Mouse (Mus musculus) urinary bladder, postnatal 36 days (tissue): Measurements from ENCODE around the gene Ftl1.
A peak's percentile ranks its signal among the peaks of the same experiment; 100 is the strongest.
"Not testable (repeated sequence)": the region's sequence is repeated elsewhere in the genome, so short reads cannot be mapped to it uniquely, and the experiment has no call there.

Experiments used
- DNase-seq, 2 experiments: peaks; one replicate each; pipeline ENCODE4 v3.0.0; 2022; ENCODE audit warnings: low spot score in 2 of 2, mixed read lengths in 1 of 2

Ftl1 gene

GRCm38 (mm10) chr7:45459564-45460140, at the start of gene Ftl1:
Ftl1 (minus strand) TSS chr7:45459884.
- DNase-seq, result peak; percentile 91 to 97

- no peak for DNase-seq
These were observed 49.6 kb upstream of the Ftl1 start for GRCm38 (mm10) chr7:45509181-45509882.

DNA sequence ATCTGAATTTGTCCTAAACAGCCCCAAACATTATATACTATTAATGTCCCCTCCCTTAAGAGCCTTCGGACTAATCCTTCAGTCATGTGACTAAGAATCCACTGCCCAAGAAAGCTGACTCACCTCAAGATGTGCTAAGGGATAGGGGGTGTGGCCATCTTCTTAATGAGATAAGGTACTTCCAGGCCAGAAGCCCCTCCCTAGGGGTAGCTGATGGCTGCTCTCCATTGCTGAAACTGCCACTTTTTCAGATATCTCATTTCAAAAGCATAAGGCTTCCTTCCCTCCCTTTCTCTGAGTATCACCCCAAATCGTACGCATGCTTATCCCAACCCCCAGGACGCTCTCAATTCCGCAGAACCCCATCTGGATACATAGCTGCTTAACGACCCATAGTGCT, 48.9 kb upstream of the Ftl1 start:
- DNase-seq, result no peak

- no peak for DNase-seq
These were observed 47.9 kb upstream of the Ftl1 start for GRCm38 (mm10) chr7:45507583-45507982.

- no peak for DNase-seq
These were observed 38.7 kb upstream of the Ftl1 start for GRCm38 (mm10) chr7:45498427-45498826.

DNA sequence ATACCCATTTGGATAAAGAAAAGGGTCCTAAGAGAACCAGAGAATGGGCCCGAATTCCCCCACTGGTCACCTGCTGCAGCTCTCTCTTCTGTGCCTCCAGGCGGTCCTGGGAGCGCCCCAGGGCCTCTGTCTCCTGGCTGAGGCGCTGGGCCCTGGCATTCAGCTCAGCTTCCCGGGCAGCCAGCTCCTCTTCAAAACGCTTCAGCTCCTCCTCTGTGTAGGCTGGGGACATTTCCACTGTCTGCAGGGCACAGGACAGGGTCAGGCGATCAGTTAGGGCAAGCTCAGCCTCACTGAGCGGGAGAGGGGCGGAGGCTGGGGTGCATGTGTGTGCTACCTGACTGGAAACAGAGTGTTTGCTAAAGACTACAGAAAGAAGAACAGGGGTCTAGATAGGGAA, 34.9 kb upstream of the Ftl1 start:
- DNase-seq, result no peak

- peak in 1 of 2 experiments; percentile 28 for DNase-seq
These were observed 33.3 kb upstream of the Ftl1 start for GRCm38 (mm10) chr7:45492951-45493350.

GRCm38 (mm10) chr7:45492225-45492844, 32.7 kb upstream of the Ftl1 start:
- DNase-seq, result no peak

DNA sequence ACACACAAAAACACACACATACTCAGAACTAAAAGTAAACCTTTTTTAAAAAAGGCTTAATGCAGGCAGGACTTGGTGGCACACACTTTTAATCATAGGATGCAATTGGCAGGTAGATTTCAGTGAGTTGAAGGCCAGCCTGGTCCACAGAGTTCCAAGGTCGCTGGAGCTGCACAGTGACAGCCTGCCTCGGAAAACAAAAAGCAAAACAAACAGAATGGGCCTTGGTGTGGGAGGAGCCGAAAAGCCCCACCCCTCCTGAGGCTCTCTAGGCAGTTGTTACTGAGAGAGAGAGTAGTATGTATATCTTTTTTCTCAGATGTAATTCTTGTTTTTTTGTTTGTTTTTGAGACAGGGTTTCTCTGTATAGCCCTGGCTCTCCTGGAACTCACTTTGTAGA, 31.6 kb upstream of the Ftl1 start:
- DNase-seq, result peak in 1 of 2 experiments; percentile 35

- no peak for DNase-seq
These were observed 31.1 kb upstream of the Ftl1 start for GRCm38 (mm10) chr7:45490822-45491221.

DNA sequence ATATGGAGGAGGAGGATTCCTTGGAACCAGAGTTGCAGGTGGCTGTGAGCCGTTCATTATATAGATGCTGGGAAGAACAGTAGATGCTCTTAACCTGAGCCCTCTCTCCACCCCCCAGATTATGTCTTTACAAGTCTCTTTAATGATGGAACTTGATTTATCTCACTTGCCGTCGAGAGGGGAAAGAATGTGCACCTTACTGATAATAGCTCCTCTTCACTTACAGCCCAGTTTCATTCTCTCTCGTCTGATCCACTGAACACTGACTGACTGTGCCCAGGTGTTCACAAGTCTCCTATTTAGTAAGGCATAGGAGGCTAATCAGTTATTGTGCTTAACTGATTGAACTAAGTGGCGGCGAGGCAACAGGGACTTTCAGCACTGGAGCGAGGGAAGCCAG, 29.9 kb upstream of the Ftl1 start:
- no peak for DNase-seq

- DNase-seq, result peak in 1 of 2 experiments; percentile 78
These were observed 28.9 kb upstream of the Ftl1 start, which contains the start of gene Dhdh for GRCm38 (mm10) chr7:45488293-45489204. Dhdh (minus strand) TSS chr7:45488805.

DNA sequence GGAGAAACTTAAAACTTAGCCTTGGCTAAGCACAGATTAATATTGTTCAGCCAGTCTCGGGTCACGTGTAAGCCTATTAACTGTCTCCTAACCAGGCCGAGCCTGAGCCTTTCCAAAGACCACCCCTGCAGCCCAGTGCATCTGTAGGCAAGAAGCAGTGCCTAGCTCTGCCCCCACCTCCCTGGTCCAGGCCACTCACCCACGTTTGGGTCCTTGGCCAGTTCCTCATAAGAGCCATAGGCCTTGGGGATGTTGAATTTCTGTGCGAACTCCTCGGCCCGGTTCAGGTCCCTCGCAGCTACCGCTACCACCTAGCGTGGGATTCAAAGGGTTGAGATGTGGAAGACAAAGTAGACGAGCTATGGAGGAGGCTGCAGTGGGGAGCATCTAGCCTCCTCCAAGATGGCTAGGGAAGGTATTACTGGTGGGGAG, 28.2 kb upstream of the Ftl1 start:
- DNase-seq, result no peak

GRCm38 (mm10) chr7:45486761-45487415, 27.2 kb upstream of the Ftl1 start, which contains the start of gene Gm45808:
Gm45808 (minus strand) TSS chr7:45486811.
- no peak for DNase-seq

DNA sequence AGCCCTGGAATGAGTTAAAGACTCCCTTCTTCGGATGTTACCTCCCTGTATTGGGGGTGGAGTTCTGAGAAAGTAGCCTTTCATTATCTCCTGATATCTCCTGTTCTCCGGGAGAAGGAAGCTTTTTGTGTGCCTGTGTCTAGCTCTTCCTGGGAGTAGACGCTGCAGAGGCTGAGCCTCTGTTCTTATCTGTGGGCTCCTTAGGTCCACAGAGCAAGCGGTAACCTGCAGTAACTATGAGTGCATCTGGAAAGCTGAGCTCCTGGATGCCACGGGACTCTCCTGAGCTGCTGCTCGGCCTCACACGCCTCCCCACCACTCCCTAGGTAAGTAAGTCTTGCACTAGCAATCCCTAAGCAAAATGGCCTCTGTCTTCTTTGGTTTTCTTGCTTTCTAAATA, 26.5 kb upstream of the Ftl1 start:
- DNase-seq, result no peak

- not testable (repeated sequence) for DNase-seq
These were observed 25.3 kb upstream of the Ftl1 start for GRCm38 (mm10) chr7:45484985-45485384.

GRCm38 (mm10) chr7:45482166-45482565, 22.5 kb upstream of the Ftl1 start:
- no peak for DNase-seq

- DNase-seq, result peak; percentile 40 to 57
These were observed 21.8 kb upstream of the Ftl1 start, which contains the start of gene Tulp2 for GRCm38 (mm10) chr7:45481374-45481927. Tulp2 (plus strand) TSS chr7:45481877.

DNA sequence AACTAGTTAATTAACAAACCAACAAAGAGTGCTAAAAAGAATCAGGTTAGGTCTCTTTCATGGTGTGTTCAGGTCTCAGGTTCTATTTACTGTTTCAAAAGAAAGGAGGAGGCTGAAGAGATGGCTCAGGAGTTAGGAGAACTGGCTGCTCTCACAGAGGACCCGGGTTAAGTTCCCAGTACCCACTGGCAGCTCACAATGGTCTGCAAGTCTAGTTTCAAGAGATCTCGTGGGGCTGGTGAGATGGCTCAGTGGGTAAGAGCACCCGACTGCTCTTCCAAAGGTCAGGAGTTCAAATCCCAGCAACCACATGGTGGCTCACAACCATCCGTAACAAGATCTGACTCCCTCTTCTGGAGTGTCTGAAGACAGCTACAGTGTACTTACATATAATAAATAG, 20.6 kb upstream of the Ftl1 start:
- not testable (repeated sequence) for DNase-seq

DNA sequence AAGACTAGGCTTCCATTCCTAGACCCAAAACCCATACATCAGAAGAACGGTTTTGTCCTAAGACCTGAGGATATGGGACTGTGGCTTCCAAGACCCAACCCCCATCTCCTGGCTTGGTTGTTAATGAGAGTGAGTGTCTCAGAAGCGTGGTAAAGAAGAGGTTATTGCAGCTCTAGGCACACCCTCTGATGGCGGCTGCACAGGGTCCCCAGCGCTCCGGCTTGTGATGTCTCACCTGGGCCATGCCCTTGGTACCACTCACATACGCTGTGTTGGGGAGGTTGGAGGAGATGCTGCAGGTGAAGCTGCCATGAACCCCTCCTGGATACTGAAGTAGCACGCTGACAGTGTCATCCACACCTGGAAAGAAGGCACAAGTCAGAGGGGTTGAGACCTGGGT, 19.1 kb upstream of the Ftl1 start:
- DNase-seq, result no peak

DNA sequence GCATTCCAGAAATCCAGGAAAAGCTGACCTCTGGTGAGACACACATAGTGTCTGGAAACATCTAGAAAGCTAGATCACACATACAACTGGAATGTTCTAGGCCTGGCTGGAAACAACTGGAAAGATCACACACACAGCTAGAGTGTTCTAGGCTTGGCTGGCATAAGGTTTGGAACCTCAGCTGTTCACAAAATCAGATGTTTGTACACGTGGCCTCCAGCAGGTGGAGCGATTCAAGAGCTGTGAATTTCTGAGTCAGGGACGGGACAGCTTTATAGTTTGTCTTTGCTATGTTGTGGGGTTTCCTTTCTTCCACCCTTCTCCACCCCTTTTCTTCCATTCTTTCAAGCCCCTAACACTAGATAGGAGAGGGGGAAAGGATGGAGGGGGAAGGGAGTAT, 17.3 kb upstream of the Ftl1 start:
- peak; percentile 51 to 69 for DNase-seq
